Mouse (Mus musculus): ENCODE measurements at regions not wholly inside any gene's neighbourhood (a gene's known extent, or its start where the extent isn't known, plus 50 kb on each side); places are given as distances from the start of the nearest gene placed in this dataset.

- no peak for DNase-seq
Observed at GRCm38 (mm10) chr1:194030651-194031228, 587.3 kb upstream of the Plxna2 start.

DNA sequence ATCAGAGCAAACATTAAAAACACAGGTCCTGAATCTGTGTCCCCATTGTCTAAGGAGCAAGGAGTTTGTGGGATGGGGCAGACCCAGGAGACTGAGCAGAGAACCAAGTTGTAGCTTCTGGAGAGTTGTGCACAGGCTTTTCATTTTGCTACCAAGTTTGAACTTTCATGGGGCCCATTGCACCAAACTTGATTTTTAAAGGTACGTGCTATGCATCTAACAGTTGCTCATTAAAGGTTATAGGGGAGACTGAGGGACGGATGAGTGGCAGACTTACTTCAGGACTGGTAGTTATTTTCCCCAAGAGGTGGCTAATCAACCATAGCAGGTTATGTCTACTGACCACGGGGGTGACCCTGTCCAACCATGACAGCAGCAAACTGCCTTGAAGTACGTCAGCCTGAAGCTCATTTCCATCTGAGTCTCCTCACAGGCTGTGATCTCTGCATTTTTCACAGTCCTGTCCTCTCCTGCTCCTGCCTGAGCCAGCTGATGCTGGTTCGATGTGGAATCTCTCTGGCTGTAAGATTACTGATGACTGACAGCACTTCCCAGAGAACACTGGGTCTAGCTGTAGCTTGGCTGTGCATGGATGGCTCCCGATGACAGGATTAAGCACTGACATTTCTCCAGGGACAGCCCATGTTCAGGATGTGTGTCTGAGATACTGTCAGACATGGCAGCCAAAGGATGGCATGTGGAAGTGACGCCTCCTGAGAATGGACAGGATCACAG is 590.9 kb upstream of the Plxna2 start:
- DNase-seq, result no peak

- no peak for DNase-seq
Observed at GRCm38 (mm10) chr1:194026213-194026612, 591.8 kb upstream of the Plxna2 start.

GRCm38 (mm10) chr1:194019282-194019681 is 598.7 kb upstream of the Plxna2 start:
- no peak for DNase-seq

DNA sequence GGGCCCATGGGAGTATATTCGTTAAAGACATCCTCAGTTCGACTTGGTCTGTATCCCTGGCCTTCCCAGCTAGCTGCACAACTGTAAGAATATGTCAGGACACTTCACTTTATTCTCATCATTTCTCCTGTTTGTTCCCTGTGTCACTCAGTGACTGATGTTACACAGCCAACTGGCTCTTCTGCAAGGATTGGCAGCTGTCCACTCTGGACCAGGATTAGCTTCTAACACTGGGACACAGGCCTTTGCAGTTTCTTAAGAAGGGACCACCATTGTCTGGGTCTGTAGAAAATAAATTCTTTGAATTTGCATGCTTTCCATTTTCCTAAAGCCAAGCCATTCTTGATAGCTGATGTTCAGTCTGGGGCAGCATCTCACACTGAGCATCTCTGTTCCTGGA is 622.1 kb upstream of the Camk1g start:
- no peak for DNase-seq

- DNase-seq, result no peak
Observed at GRCm38 (mm10) chr1:193989956-193990675, 620.0 kb upstream of the Camk1g start.

GRCm38 (mm10) chr1:193988970-193989904 is 619.1 kb upstream of the Camk1g start:
- no peak for DNase-seq

DNA sequence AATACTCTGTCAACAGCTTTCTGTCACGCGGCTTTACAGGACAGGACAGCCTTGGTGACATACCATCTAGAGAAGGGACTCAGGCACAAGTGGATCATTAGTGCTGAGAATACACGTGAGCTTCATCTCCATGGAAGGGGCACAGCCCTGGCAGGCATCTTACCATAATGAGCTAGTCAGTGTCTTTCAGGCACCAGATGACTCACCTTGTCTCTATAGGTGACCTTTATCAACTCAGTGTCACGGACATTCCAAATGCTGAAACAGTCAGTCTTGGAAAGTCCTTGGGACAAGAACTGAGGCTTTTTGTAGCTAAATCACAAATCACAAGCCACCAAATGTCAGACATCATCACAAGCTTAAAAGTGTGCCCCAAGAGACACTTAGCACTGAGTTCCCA is 610.5 kb upstream of the Camk1g start:
- no peak for DNase-seq

DNA sequence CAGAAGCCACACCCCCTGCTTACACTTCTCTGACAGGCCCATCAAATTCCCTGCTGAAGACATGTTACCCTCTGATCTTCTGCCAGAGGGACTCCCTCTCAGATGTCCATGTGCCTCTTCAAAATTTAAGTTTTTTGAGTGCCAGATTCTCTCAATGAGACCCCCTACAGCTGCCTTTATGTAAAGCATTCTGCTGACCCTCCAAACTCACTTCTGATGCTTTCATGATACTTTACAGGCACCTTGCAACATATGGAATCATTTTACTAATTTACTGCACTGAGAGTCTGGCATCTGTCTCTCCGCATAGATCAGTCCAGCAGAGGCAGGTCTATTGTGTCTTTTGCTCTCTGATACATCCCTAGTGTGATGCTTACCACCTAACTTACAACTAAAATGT is 601.4 kb upstream of the Camk1g start:
- DNase-seq, result no peak

DNA sequence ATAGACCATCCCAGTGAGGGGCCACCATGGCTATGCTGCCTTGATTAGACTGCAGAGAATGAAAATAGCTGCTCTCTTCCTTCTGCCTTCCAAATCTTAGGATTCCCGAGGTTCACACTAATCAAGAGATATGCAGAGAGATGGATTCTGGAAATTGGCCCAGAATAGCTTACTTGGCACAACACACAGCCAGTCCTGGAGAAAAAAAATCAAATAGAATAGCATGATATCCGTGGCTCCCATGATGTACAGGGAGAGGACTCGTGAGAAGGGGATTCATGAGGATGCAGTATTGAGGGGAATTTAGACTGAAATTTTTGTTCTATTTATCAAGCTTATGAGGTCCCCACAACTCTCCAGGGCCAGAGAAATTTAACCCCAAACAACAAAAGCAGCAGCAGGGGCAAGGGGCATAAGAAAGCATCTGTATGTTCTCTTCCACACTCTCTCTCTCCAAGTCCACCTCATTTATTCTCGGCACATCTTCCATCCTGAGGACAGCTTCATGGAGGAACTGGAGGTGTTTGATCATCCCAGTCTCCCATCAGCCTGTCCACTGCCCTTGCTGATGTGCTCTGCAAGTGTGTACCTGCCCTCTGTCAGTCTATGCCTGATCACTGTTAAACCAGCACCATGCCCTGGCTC is 599.3 kb upstream of the Camk1g start:
- DNase-seq, result no peak

GRCm38 (mm10) chr1:193967957-193968926 is 598.1 kb upstream of the Camk1g start:
- no peak for DNase-seq

GRCm38 (mm10) chr1:193966652-193967555 is 596.8 kb upstream of the Camk1g start:
- DNase-seq, result no peak

GRCm38 (mm10) chr1:193965278-193965677 is 595.2 kb upstream of the Camk1g start:
- no peak for DNase-seq

DNA sequence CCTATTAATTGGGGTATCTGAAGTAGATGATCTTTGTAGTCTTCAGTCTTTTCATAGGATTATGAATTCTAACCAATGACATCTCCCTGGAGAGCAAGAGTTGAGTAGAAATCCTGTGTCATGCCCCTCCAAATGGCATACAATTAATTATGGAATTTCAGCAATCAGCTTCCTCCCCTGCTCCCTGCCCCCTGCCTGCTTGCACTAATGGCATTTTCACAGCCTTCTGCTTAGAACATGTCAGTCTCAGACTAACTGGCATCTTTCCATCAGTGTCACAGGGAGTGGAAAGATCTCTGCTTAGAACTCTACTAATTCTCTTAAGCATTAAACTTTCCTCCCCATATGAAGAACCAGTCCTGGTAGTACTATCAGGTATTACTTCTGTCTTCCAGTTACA is 581.8 kb upstream of the Camk1g start:
- DNase-seq, result no peak

DNA sequence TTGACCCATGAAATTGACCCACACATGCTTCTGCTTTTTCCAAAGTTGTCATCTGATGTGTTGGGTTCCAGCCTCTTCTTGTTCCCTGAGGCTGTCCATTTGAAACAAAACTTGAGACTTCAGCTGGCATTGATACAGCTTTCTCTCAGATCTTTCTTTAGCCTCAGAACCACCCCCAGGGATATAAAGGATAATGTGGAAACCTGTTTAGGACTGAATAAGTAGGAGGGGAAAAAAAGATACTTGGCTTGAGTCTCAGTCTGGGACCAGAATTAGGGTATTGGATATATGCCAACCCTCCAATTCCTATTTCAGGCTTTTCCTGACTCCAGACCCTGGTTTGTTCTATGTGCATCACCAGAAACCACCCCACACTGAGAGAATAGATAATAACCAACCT is 579.7 kb upstream of the Camk1g start:
- no peak for DNase-seq

DNA sequence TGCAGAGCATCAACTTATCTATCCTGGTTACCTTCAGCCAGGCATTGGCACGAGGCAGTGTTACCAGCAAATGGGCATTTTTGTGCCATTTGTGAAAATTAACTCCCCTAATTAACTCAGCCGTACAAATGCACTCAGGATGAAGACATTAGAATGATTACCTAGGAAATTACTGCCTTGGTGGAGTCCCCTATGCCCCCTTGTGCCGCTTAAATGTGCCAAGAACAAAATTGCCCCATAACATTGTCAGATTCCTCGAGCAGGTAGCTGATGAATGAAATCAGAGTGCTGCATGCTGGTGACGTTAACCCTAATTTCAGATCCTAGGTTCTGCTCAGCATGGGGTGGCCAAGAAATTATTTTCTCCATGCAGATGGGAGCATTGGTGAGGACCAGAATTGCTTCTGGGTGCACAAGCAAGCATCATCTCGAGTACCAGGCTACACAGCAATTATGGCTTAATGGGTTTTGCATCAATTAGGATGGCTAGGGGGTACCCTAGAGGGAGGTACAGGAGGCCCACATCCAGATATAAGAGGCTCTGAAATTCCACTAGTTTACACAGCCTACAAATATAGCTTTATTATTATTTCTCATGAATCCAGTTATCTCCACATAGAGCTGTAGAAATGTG is 577.0 kb upstream of the Camk1g start:
- DNase-seq, result no peak

GRCm38 (mm10) chr1:193935969-193936368 is 565.9 kb upstream of the Camk1g start:
- DNase-seq, result no peak

DNA sequence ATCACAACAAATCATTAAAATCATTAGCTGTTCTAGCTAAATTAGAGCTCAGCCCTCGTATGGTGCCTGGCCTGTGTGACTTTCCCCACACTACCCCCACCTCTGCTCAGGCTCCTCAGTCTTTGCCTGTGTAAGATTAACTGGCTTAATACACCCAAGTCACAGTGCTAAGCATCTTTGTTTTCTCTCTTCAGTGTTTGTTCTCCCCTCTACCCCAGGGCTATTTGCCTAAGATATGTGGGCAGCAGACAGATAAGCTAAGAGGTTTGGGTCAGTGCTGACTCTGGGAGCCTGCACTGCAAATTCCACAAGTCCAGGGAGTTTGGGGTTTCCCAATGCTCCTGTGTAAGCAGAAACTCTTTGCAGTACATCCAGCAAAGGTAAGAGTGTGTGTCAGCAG is 564.2 kb upstream of the Camk1g start:
- no peak for DNase-seq

GRCm38 (mm10) chr1:193931131-193931729 is 561.1 kb upstream of the Camk1g start:
- DNase-seq, result no peak

All from kidney, postnatal 14 days (tissue).